Mouse (Mus musculus): Measurements from ENCODE around the gene Izumo4. TPM values are rescaled to one million over a fixed set of nuclear protein-coding genes. Genes with fewer than 3 reads are reported as not detected.

The Izumo4 gene
- polyA plus RNA-seq, 1 experiment from 2014 or later, result 12.0 TPM

DNA sequence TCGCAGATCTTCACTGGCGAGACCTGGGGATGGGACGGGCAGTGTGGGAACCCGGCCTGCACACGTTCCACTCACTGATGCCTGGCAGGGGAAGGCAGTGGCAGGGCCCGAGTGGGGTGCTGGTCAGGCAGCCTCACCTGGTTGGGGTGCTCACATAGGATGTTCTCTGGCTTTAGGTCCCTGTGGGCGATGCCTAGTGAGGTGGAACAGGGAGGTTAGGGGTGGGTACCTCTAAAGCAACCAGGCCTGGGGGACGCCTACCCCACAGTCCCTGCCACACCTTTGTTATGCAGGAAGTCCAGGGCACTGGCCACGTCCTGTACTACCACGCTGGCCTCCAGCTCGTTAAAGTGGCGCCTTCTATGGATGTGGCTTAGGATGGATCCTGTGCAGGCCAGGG is 33.0 kb upstream of the Izumo4 start:
- CTCF ChIA-PET, result interaction anchor here (1.4 to 2.4 kb wide), 2 partner anchors 8 to 10 kb away, joined by 3 to 7 read pairs; no protein-coding TSS in a partner anchor
- POLR2A ChIA-PET, result interaction anchor here (7.5 kb wide), 1 partner anchor 9 kb away, joined by 78 read pairs; the partner anchor contains the start of gene Mknk2
- H3K27me3 ChIP-seq, result no peaks in the 10 kb centered on the region
- TF ChIP-seq CTCF (IDR thresholded peaks at IDR 0.05), result no peak
- DNase-seq (ENCODE audit: low read depth, low spot score) (no peak), ATAC-seq (no peak)
- in situ Hi-C loops (cut with MboI; ENCODE audit: low pct_unique_long_range_greater_than_20kb), result no loop called here

DNA sequence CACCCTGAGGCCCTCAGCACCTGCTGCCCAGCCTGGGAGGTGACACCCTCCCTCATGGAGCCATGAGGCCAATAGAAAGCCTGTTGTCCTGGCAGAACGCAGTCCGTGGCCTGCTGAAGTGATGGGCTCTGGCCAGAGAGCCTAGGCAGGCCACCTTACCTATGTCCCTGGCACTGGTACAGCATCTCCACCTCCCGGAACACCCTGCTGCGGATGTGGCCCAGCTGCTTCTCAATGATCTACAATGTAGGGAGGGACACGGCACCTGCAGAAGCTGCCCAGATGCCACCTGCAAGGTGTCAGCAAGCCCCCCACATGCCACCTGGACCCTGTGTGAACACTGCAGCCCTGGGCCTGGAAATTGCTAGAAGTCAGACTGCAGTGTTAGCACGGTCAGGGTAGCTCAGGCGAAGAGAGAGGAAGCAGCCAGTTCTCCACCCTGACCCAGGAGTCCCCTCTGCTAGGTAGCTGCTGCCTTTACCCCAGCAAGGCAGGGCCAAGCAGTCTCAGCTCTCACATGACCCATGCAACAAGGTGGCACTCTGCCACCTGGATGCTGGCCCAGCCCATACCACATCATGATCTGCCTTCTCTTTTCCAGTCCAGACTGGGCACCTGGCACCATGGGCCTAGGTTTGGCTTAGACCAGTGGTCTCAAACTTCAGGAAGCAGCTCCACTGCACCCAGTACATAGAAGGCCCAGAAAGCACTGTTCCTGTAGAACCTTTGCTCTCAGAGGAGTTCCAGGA is 32.1 kb upstream of the Izumo4 start:
- H3K27me3 ChIP-seq, result no peaks in the 10 kb centered on the region
- DNase-seq (ENCODE audit: low read depth, low spot score) (no peak), ATAC-seq (no peak)
- TF ChIP-seq CTCF (IDR thresholded peaks at IDR 0.05), result no peak
- CTCF ChIA-PET, result interaction anchor here (1.4 to 2.4 kb wide), 2 partner anchors 9 kb away, joined by 3 to 7 read pairs; no protein-coding TSS in a partner anchor
- in situ Hi-C loops (cut with MboI; ENCODE audit: low pct_unique_long_range_greater_than_20kb), result no loop called here
- POLR2A ChIA-PET, result interaction anchor here (1.0 kb wide), 1 partner anchor 47 kb away, joined by 3 read pairs; the partner anchor contains the start of gene Csnk1g2

DNA sequence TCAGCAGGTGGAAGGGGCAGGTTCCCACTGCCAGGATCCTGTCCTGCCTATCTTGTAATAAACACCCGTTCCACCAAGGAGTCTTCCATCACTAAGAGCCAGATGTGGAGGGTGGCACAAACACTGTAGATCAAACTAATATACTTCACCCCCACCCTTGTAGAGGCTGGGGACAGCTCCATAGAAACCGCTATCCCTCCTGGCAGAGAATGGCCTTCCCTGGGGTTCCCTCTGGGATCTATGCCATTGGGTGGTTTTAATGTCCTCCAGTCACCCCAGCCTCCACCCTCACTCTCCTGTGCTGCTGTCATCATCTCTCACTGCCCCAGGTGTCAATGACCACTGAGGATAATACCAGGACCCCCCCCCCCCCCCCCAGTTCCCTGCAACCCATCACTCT is 31.5 kb upstream of the Izumo4 start:
- POLR2A ChIA-PET, result interaction anchor here (1.0 kb wide), 1 partner anchor 48 kb away, joined by 3 read pairs; the partner anchor contains the start of gene Csnk1g2
- CTCF ChIA-PET, result interaction anchor here (1.4 to 2.4 kb wide), 2 partner anchors 8 to 10 kb away, joined by 3 to 7 read pairs; no protein-coding TSS in a partner anchor
- DNase-seq (ENCODE audit: low read depth, low spot score) (no peak), ATAC-seq (no peak)
- no peak for TF ChIP-seq CTCF (IDR thresholded peaks at IDR 0.05)
- in situ Hi-C loops (cut with MboI; ENCODE audit: low pct_unique_long_range_greater_than_20kb), result no loop called here
- no peaks in the 10 kb centered on the region for H3K27me3 ChIP-seq

DNA sequence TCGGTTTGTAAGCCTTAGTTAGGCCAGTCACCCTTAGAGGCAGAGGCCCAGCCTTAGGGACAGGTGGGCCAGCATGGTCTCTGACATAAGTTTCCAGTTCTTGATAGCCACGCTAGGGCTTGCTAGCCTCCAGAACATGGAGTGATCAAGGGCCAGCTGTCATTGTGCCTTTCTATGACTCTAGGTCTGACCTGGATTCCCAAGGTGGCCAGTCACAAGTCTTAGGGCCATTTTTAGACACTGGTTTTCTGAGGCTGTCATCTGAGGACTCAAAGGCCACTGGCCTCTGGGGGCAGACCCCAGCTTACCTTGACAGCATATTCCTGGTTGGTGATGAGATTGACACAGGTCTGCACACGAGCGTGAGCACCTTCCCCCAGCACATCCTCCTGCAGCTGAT is 30.7 kb upstream of the Izumo4 start:
- DNase-seq (ENCODE audit: low read depth, low spot score) (no peak), ATAC-seq (no peak)
- ChIA-PET CTCF (interaction anchor here (2.4 kb wide), 1 partner anchor 11 kb away, joined by 7 read pairs; no protein-coding TSS in a partner anchor), POLR2A (no interaction called here)
- TF ChIP-seq CTCF (IDR thresholded peaks at IDR 0.05), result no peak
- in situ Hi-C loops (cut with MboI; ENCODE audit: low pct_unique_long_range_greater_than_20kb), result no loop called here
- H3K27me3 ChIP-seq, result no peaks in the 10 kb centered on the region

DNA sequence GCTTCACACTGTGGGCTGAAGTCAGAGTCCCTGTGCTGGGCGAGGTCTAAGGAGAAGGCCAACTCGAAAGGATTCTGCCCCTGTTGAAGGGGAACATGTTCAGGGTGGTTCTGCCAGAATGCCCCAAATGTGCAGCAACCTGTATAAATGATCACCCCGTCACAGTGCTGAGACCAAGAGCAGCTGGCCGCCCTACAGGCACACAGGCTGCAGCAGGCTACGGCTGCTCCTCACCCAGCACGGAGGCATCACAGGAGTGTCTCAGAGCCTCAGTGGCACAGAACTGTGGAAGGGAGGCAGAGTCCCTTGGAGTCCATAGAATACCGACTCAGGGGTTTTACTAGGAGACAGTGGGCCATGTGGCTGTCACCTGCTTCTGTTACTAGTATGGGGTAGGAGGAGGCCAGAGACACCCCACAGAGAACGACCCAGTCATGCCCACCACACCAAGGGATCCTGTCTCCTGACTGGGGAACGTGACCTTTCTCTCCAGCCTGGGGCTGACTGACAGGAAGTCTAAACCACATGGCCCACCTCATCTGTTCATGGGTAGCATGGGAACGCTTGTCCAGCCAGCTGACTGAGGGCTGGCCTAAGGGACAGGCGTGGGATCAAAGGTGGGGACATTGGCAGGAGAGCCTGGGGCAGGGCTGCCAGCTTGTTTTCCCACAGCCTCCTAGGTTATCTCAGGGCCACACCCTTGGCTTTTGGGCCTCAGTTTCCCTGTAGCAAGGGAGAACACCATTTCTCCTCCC is 29.9 kb upstream of the Izumo4 start:
- ATAC-seq (no peak), DNase-seq (ENCODE audit: low read depth, low spot score) (no peak)
- CTCF ChIA-PET, result interaction anchor here (7.0 kb wide), 1 partner anchor 11 kb away, joined by 52 read pairs; no protein-coding TSS in a partner anchor
- no peaks in the 10 kb centered on the region for H3K27me3 ChIP-seq
- TF ChIP-seq CTCF (IDR thresholded peaks at IDR 0.05), result no peak
- POLR2A ChIA-PET, result interaction anchor here (1.4 kb wide), 1 partner anchor 10 kb away, joined by 3 read pairs; no protein-coding TSS in a partner anchor
- in situ Hi-C loops (cut with MboI; ENCODE audit: low pct_unique_long_range_greater_than_20kb), result no loop called here

DNA sequence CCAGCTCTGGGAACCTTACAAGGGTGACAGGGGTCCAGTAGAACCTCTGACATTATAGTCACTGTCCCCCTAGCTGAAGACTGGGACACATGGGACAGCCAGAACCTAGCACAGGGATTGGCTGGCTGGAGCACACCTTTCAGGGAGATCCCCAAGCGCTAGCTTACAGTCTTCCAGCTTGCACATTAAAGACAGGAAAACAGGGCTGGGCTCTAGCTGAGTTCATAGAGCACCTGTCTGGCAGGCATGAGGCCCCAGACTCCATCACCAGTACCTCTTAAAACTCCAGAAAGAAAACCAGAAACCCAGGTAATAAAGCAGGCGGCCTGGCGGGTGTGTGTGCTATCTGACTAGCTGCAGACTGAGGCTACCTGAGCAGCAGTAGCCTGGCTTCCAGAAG is 28.3 kb upstream of the Izumo4 start:
- DNase-seq (ENCODE audit: low read depth, low spot score) (no peak), ATAC-seq (no peak)
- no peak for TF ChIP-seq CTCF (IDR thresholded peaks at IDR 0.05)
- POLR2A ChIA-PET, result interaction anchor here (0.6 to 4.8 kb wide), 3 partner anchors 11 to 53 kb away, joined by 3 to 16 read pairs (median 3); no protein-coding TSS in a partner anchor
- CTCF ChIA-PET, result interaction anchor here (7.0 kb wide), 1 partner anchor 12 kb away, joined by 52 read pairs; no protein-coding TSS in a partner anchor
- in situ Hi-C loops (cut with MboI; ENCODE audit: low pct_unique_long_range_greater_than_20kb), result no loop called here
- H3K27me3 ChIP-seq, result no peaks in the 10 kb centered on the region

DNA sequence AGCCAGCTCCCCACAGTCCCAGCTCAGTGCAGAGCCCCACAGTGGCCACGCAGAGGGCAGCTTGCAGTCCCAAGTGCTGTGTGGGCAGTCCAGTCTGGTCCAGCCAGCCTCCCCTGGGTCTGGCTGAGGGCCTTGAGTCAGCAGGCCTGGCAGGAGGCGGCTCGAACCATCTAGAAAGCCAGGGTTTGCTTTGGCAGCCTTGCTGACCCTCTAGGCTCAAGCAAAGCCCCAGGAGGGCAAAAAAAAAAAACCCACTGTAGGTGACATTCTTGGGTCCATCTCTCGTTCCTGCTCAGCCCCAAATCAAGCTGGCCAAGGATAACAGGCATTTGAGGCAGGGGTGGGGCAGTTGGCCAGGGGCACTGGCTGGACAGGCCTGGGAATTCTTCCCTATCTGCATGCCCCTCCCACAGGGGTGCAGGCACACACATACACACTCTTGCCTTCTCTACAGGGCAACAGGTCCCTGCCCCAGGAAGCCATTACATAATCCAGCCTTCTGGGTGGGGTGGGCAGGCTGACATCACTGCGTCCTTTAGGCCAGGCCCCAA is 27.7 kb upstream of the Izumo4 start:
- ChIA-PET CTCF (interaction anchor here (1.5 to 7.0 kb wide), 2 partner anchors 8 to 13 kb away, joined by 4 to 52 read pairs; no protein-coding TSS in a partner anchor), POLR2A (interaction anchor here (0.6 to 7.4 kb wide), 4 partner anchors 9 to 71 kb away, joined by 3 to 78 read pairs (median 10); no protein-coding TSS in a partner anchor)
- DNase-seq (ENCODE audit: low read depth, low spot score) (no peak), ATAC-seq (no peak)
- TF ChIP-seq CTCF (IDR thresholded peaks at IDR 0.05), result no peak
- no peaks in the 10 kb centered on the region for H3K27me3 ChIP-seq
- in situ Hi-C loops (cut with MboI; ENCODE audit: low pct_unique_long_range_greater_than_20kb), result no loop called here

DNA sequence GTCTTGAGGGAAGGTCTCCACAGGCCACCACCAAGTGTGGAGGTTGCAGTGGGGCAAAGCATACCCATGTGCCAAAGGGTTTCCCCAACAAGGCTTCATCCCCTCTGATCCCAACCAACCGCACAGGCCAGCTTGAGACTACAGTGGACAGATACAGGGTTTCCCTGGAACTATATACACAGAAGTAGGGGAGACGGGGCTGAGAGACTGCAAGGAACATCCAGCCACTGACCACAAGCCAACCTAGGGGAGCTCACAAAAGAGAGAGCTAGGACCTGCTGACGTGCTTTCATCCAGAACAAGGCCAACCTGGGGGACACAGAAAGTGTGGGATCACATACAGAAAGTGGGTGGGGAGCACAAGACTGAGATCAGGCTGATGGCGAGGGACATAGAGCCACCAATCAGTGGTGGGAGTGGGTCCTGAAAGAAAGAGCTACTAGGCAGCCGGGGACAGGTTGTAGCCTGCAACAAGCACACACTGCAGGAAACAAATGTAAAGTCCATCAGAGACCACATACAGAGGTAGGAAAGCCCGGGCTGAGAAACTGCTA is 27.1 kb upstream of the Izumo4 start:
- ATAC-seq (no peak), DNase-seq (ENCODE audit: low read depth, low spot score) (no peak)
- no peak for TF ChIP-seq CTCF (IDR thresholded peaks at IDR 0.05)
- CTCF ChIA-PET, result interaction anchor here (1.5 to 7.0 kb wide), 2 partner anchors 9 to 14 kb away, joined by 4 to 52 read pairs; no protein-coding TSS in a partner anchor
- no peaks in the 10 kb centered on the region for H3K27me3 ChIP-seq
- in situ Hi-C loops (cut with MboI; ENCODE audit: low pct_unique_long_range_greater_than_20kb), result loop anchor here (25.0 kb wide), 1 partner anchor 238 kb away; the partner anchor contains the start of gene Tcf3
- POLR2A ChIA-PET, result interaction anchor here (0.7 to 7.4 kb wide), 3 partner anchors 9 to 72 kb away, joined by 3 to 78 read pairs (median 16); no protein-coding TSS in a partner anchor

DNA sequence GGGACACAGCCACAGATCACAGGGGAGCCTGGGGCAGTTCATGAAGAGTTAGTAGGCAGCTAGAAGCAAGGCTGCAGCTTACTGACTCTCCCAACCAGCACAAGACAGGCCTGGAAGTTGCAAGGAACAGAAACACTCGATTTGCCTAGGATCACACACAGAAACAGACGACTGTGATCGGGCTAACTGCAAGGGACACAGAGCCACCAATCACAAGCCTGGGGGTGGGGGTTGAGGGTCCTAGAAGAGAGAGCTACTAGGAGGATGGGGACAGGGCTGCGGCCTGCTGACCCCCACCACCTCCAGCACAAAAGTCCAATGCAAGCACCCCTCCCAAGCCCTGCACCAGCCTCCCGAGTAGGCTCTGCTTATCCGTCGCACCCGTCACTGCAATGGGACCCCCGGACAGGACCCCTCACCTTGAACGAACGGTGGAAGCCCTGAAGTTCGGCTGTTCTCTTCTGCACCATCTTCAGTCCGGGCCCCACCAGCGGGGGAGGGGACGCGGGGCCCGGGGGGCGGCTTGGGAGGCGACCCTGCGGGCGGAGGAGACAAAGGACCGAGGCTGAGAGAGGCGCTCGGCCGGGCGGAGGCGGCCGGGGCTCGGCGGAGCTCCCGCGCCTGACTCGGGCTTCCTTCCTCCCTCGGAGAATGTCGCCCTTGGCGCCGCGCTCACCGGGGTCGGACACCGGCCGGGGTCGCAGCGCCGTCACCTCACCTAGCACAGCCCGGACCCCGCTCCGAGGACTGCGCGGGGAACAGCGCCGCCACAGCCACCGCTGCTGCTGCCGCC is 26.4 kb upstream of the Izumo4 start:
- DNase-seq (ENCODE audit: low read depth, low spot score), result no peak
- CTCF ChIA-PET, result interaction anchor here (1.5 to 7.0 kb wide), 3 partner anchors 9 to 97 kb away, joined by 4 to 52 read pairs (median 8); no protein-coding TSS in a partner anchor
- in situ Hi-C loops (cut with MboI; ENCODE audit: low pct_unique_long_range_greater_than_20kb), result loop anchor here (25.0 kb wide), 1 partner anchor 238 kb away; the partner anchor contains the start of gene Tcf3
- no peak for TF ChIP-seq CTCF (IDR thresholded peaks at IDR 0.05)
- POLR2A ChIA-PET, result interaction anchor here (1.3 to 7.4 kb wide), 4 partner anchors 10 to 53 kb away, joined by 3 to 78 read pairs (median 11); partner anchors contain the start of gene Csnk1g2
- no peaks in the 10 kb centered on the region for H3K27me3 ChIP-seq
- ATAC-seq, result no peak
